Mouse (Mus musculus): ENCODE measurements around the gene Gm3642. TPM values are rescaled to one million over a fixed set of nuclear protein-coding genes. Genes with fewer than 3 reads are reported as not detected.

Gm3642 gene
- polyA plus RNA-seq (2017; shearing (Covaris generic)): not detected

DNA sequence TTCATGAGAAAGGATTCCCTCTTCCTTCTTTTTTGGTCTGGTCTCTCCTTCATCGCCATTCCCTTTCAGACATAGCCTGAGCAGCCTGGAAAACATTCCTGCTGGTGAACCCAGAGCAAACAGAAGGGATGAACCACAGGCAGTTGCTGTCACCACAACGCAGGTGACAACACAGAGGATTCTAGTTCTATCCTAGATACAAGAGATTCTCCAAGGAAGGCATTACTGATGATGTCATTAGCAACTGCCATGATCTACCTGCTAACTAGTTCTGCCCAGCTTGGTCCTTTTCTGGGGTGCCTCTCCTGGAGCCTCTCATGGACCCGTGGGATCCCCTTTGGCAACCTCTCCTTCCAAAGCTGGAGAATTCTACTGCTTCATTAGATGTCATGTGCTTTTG, at the start of gene Gm3642:
Gene Gm3642 (minus strand): TSS at position 101 of the 400 bp plus-strand sequence.

DNA sequence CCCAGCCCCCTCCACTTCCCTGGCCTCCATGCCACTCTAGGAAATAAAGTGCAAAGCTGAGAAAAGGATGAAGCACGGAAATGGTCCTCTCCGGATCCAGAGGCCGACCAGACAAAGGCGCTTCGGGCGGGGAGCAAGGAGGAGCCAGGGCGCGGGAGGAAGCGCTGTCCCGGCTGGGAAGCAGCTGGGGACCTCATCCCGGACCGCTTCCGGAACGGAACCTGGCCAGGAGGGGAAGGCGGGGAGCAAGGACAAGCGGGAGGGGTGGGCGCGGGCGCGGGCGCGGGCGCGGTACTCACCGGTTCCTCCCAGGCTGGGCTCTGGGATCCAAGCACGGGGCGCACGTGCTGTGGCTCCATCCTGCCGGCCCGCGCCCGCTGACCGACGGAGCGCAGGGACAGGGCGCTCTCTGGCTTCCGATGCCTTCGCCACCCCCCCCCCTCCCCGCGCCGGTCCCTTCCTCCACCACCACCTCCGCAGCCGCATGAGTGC, 49.5 kb upstream of the Gm3642 start, which contains the start of gene Gm3667:
Gene Gm3667 (minus strand): TSS at position 442 of the 492 bp plus-strand sequence.

Other genes with a start within 250 kb of the Gm3642 start
- under 1 TPM in 1 of 2 experiments, not detected in 1; 0.08 TPM for gene Gm3629, start 249.7 kb downstream of the Gm3642 start, polyA plus RNA-seq (2017; shearing (Covaris generic))
- under 1 TPM in 1 of 2 experiments, not detected in 1; 0.24 TPM for gene Gm3460, start 217.9 kb downstream of the Gm3642 start, polyA plus RNA-seq (2017; shearing (Covaris generic))
- gene Gm10251, start 156.1 kb downstream of the Gm3642 start, polyA plus RNA-seq (2017; shearing (Covaris generic)): under 1 TPM in 1 of 2 experiments, not detected in 1; 0.18 TPM
- 1 to 10 TPM in 1 of 2 experiments, not detected in 1; 1.1 TPM for gene Gm8050, start 120.1 kb downstream of the Gm3642 start, polyA plus RNA-seq (2017; shearing (Covaris generic))
- gene Gm3636, start 98.0 kb downstream of the Gm3642 start, polyA plus RNA-seq (2017; shearing (Covaris generic)): 10 to 100 TPM in 1 of 2 experiments, 1 to 10 TPM in 1; 9.5 to 23.1 TPM
- not detected for gene Gm8362, start 65.9 kb downstream of the Gm3642 start, polyA plus RNA-seq (2017; shearing (Covaris generic))
- 10 to 100 TPM in 1 of 2 experiments, 1 to 10 TPM in 1; 1.8 to 13.4 TPM for gene Gm3667, start 49.7 kb upstream of the Gm3642 start, polyA plus RNA-seq (2017; shearing (Covaris generic))
- under 1 TPM in 1 of 2 experiments, not detected in 1; 0.33 TPM for gene Gm6356, start 133.5 kb upstream of the Gm3642 start, polyA plus RNA-seq (2017; shearing (Covaris generic))
- gene Gm10406, start 187.1 kb upstream of the Gm3642 start, polyA plus RNA-seq (2017; shearing (Covaris generic)): 1 to 10 TPM in 1 of 2 experiments, under 1 TPM in 1; 0.29 to 2.2 TPM
- gene Gm3685, start 204.7 kb upstream of the Gm3642 start, polyA plus RNA-seq (2017; shearing (Covaris generic)): not detected